ENCODE assay signal across 21 mouse cellular contexts in genomic region chr4:139519221-139519620, GRCm38 (mm10). TPM values are rescaled to one million over a fixed set of nuclear protein-coding genes. Genes with fewer than 3 reads are reported as not detected.
DNase-seq lines count a peak whose midpoint lies in the region; ATAC-seq and TF ChIP-seq lines count a peak whose summit lies in the region.
"Had no signal": no experiment of that assay in that cellular context is flagged by ENCODE, and none has a peak within 500 bp of the region (broad histone marks: within the 10 kb centered on the region; RNA-seq: fewer than 3 reads in every experiment).

No protein-coding gene starts in this region.

- H3K9me3 ChIP-seq in liver, embryonic 12.5 days (replicated peaks), result no peaks in the 10 kb centered on the region
- H3K9me3 ChIP-seq in liver, postnatal 0 days (ENCODE audit: low read length), result no peaks in the 10 kb centered on the region
- H3K9me3 ChIP-seq in liver, embryonic 11.5 days (ENCODE audit: control insufficient read depth, low read length), result no peaks in the 10 kb centered on the region
- no peaks in the 10 kb centered on the region for H3K9me3 ChIP-seq in embryonic facial prominence, embryonic 10.5 days
- H3K9me3 ChIP-seq in limb, embryonic 10.5 days (replicated peaks), result no peaks in the 10 kb centered on the region
- H3K9me3 ChIP-seq: G1E had no signal

- no peak for TF ChIP-seq POLR2A in liver, adult 2 months (IDR thresholded peaks at IDR 0.05; ENCODE audit: extremely low read depth, insufficient read depth, low read length)

- peak; percentile 83 for DNase-seq in liver, adult 2 months (ENCODE audit: extremely low read depth, low read depth, low spot score)
- no peak for DNase-seq in liver, postnatal 0 days
- DNase-seq in liver, embryonic 11.5 days (ENCODE audit: low spot score), result no peak
- peak; percentile 17 for DNase-seq in embryonic facial prominence, embryonic 10.5 days (ENCODE audit: low spot score)
- DNase-seq in limb, embryonic 10.5 days (ENCODE audit: low spot score), result no peak
- DNase-seq in gastrocnemius, adult 18-20 months (ENCODE audit: low spot score), result no peak
- DNase-seq: adrenal gland, adult 2 months; adrenal gland, adult 8-10 months; adrenal gland, postnatal 10 days; adrenal gland, postnatal 14 days; adrenal gland, postnatal 25 days; adrenal gland, postnatal 36 days; B cell, adult 2 months; cerebellum, adult 11 months; cerebellum, adult 11-12 months had no signal

- no peak for TF ChIP-seq EP300 in liver, postnatal 0 days (IDR thresholded peaks at IDR 0.05; ENCODE audit: low read depth)

- H3K27ac ChIP-seq in liver, adult 2 months (replicated peaks; ENCODE audit: insufficient read depth, low read depth, low read length), result peak overlapping the region; percentile 45
- H3K27ac ChIP-seq in liver, embryonic 12.5 days, result no peak overlapping the region
- H3K27ac ChIP-seq in liver, postnatal 0 days (ENCODE audit: low read depth), result no peak overlapping the region
- no peak overlapping the region for H3K27ac ChIP-seq in liver, embryonic 11.5 days (ENCODE audit: low read depth, low read length)
- no peak overlapping the region for H3K27ac ChIP-seq in embryonic facial prominence, embryonic 10.5 days (replicated peaks)
- H3K27ac ChIP-seq in limb, embryonic 10.5 days, result 0 out of 2 replicates have a peak overlapping the region, but pooled peaks have one; percentile 10

- no peaks in the 10 kb centered on the region for H3K79me2 ChIP-seq in liver, adult 2 months (ENCODE audit: control insufficient read depth, insufficient read depth, low read length)

- no peak for TF ChIP-seq CTCF in liver, adult 2 months (IDR thresholded peaks at IDR 0.05; ENCODE audit: low read depth, low read length)
- TF ChIP-seq CTCF in liver, postnatal 0 days (IDR thresholded peaks at IDR 0.05; ENCODE audit: low read depth), result no peak

- peaks cover 8% of the 10 kb centered on the region for H3K4me1 ChIP-seq in liver, adult 2 months (ENCODE audit: control insufficient read depth, insufficient read depth, low read length)
- H3K4me1 ChIP-seq in liver, embryonic 12.5 days, result no peaks in the 10 kb centered on the region
- peaks cover 5% of the 10 kb centered on the region; the same call in 1 of the 2 replicates for H3K4me1 ChIP-seq in liver, postnatal 0 days (ENCODE audit: insufficient read depth)
- H3K4me1 ChIP-seq in liver, embryonic 11.5 days (replicated peaks; ENCODE audit: control insufficient read depth, insufficient read depth, low read length), result no peaks in the 10 kb centered on the region
- peaks cover 13% of the 10 kb centered on the region for H3K4me1 ChIP-seq in embryonic facial prominence, embryonic 10.5 days
- peaks cover 12% of the 10 kb centered on the region; the same call in 1 of the 2 replicates for H3K4me1 ChIP-seq in limb, embryonic 10.5 days

- no peak overlapping the region for H3K4me2 ChIP-seq in liver, embryonic 12.5 days
- no peak overlapping the region for H3K4me2 ChIP-seq in liver, postnatal 0 days (ENCODE audit: low read depth, low read length)
- no peak overlapping the region for H3K4me2 ChIP-seq in liver, embryonic 11.5 days

- no peaks in the 10 kb centered on the region for H3K36me3 ChIP-seq in liver, adult 2 months (ENCODE audit: control insufficient read depth, insufficient read depth, low read length)
- no peaks in the 10 kb centered on the region for H3K36me3 ChIP-seq in liver, embryonic 12.5 days
- no peaks in the 10 kb centered on the region for H3K36me3 ChIP-seq in liver, postnatal 0 days (replicated peaks; ENCODE audit: insufficient read depth, low read length)
- H3K36me3 ChIP-seq in liver, embryonic 11.5 days (ENCODE audit: control insufficient read depth, insufficient read depth, low read length), result no peaks in the 10 kb centered on the region
- H3K36me3 ChIP-seq in embryonic facial prominence, embryonic 10.5 days (replicated peaks), result no peaks in the 10 kb centered on the region
- no peaks in the 10 kb centered on the region for H3K36me3 ChIP-seq in limb, embryonic 10.5 days
- H3K36me3 ChIP-seq: G1E had no signal

- WGBS in liver, adult 2 months, result 21% methylated on average over 6 of the region's 6 CpGs
- WGBS in liver, embryonic 12.5 days (ENCODE audit: insufficient replicate concordance), result 59% methylated on average over 6 of the region's 6 CpGs
- WGBS in liver, postnatal 0 days (ENCODE audit: insufficient replicate concordance), result 59% methylated on average over 6 of the region's 6 CpGs
- 67% methylated on average over 6 of the region's 6 CpGs for WGBS in liver, embryonic 11.5 days
- WGBS in embryonic facial prominence, embryonic 10.5 days, result 69% methylated on average over 6 of the region's 6 CpGs
- 74% methylated on average over 6 of the region's 6 CpGs for WGBS in limb, embryonic 10.5 days

- no peak for ATAC-seq in liver, embryonic 12.5 days
- ATAC-seq in liver, postnatal 0 days, result peak; percentile 27; the same call in 1 of the 2 replicates
- no peak for ATAC-seq in liver, embryonic 11.5 days (replicated peaks; ENCODE audit: low FRiP score)
- ATAC-seq in erythroblast, adult 5-6 weeks (replicated peaks; ENCODE audit: low FRiP score, poor library complexity, severe bottlenecking), result no peak
- ATAC-seq: activated CD4-positive, CD25-positive, alpha-beta regulatory T cell, adult 4 months; CD4-positive, CD25-positive, alpha-beta regulatory T cell, adult 4 months; Patski had no signal

- H3K27me3 ChIP-seq in liver, adult 2 months (ENCODE audit: control insufficient read depth, insufficient read depth, low read length), result no peaks in the 10 kb centered on the region
- H3K27me3 ChIP-seq in liver, embryonic 12.5 days (replicated peaks), result peaks cover 10% of the 10 kb centered on the region
- H3K27me3 ChIP-seq in liver, postnatal 0 days (ENCODE audit: insufficient read depth, low read length), result no peaks in the 10 kb centered on the region
- H3K27me3 ChIP-seq in liver, embryonic 11.5 days (replicated peaks; ENCODE audit: control insufficient read depth, insufficient read depth, low read length), result no peaks in the 10 kb centered on the region
- 0 out of 2 replicates have a peak, but pooled peaks cover 3% of the 10 kb centered on the region for H3K27me3 ChIP-seq in embryonic facial prominence, embryonic 10.5 days (replicated peaks; ENCODE audit: low read depth, poor library complexity, severe bottlenecking)
- no peaks in the 10 kb centered on the region for H3K27me3 ChIP-seq in limb, embryonic 10.5 days (ENCODE audit: low read depth, poor library complexity, severe bottlenecking)
- H3K27me3 ChIP-seq: Patski had no signal

- no peak overlapping the region for H3K9ac ChIP-seq in liver, adult 2 months (ENCODE audit: low read depth, low read length)
- H3K9ac ChIP-seq in liver, embryonic 12.5 days, result no peak overlapping the region
- H3K9ac ChIP-seq in liver, postnatal 0 days (replicated peaks), result no peak overlapping the region
- no peak overlapping the region for H3K9ac ChIP-seq in liver, embryonic 11.5 days (ENCODE audit: low read depth, low read length)

- H3K4me3 ChIP-seq in liver, adult 2 months (ENCODE audit: insufficient read depth, low read depth, low read length), result no peak overlapping the region
- H3K4me3 ChIP-seq in liver, embryonic 12.5 days, result no peak overlapping the region
- H3K4me3 ChIP-seq in liver, postnatal 0 days (ENCODE audit: low read depth, low read length), result no peak overlapping the region
- no peak overlapping the region for H3K4me3 ChIP-seq in liver, embryonic 11.5 days (ENCODE audit: low read depth, low read length)
- no peak overlapping the region for H3K4me3 ChIP-seq in embryonic facial prominence, embryonic 10.5 days
- no peak overlapping the region for H3K4me3 ChIP-seq in limb, embryonic 10.5 days

RNA-seq across cellular contexts. Expression of gene Iffo2, which starts 11.1 kb away (rescaled TPM):
- 4.3 and 5.4 TPM in 2 replicates for total RNA-seq in liver, adult 2 months (2014; rRNA removed)
- polyA plus RNA-seq in liver, adult 2 months (2012; rRNA removed), result 5.3 and 7.0 TPM in 2 replicates
- polyA plus RNA-seq in liver, embryonic 12.5 days (2016; fragmentation: Nextera tagmentation; extraction: Ambion mirVana), result 1.8 and 2.3 TPM in 2 replicates
- 1.2 and 2.0 TPM in 2 replicates for polyA plus RNA-seq in liver, postnatal 0 days (2015; fragmentation: Nextera tagmentation; extraction: Ambion mirVana)
- polyA plus RNA-seq in liver, embryonic 11.5 days (2014; fragmentation: Nextera tagmentation; extraction: Ambion mirVana), result 1.8 and 2.2 TPM in 2 replicates
- polyA plus RNA-seq in embryonic facial prominence, embryonic 10.5 days (2016; fragmentation: Nextera tagmentation; extraction: Ambion mirVana), result 4.2 and 4.3 TPM in 2 replicates
- polyA plus RNA-seq in limb, embryonic 10.5 days (2016; fragmentation: Nextera tagmentation; extraction: Ambion mirVana), result 2.8 and 4.1 TPM in 2 replicates
- total RNA-seq in erythroblast, adult 5-6 weeks (2015; ENCODE audit: low replicate concordance), result not detected in 2 replicates
- total RNA-seq in erythroblast, adult 5-6 weeks (2017; ENCODE audit: low replicate concordance), result 0.14 and 1.9 TPM in 2 replicates
- 1 to 10 TPM; 1.4 to 2.4 TPM for total RNA-seq in gastrocnemius, adult 18-20 months (2021)

Comparison
In these comparisons a context has a peak if more than half of its experiments do, and no peak if none do; other contexts are left out.
1. DNase-seq: peak in liver, adult 2 months (single experiment) and embryonic facial prominence, embryonic 10.5 days (single experiment); none in liver, postnatal 0 days (single experiment), liver, embryonic 11.5 days (single experiment), limb, embryonic 10.5 days (single experiment) and gastrocnemius, adult 18-20 months (single experiment).
2. H3K27ac ChIP-seq: peak in liver, adult 2 months (single experiment) and limb, embryonic 10.5 days (single experiment); none in liver, embryonic 12.5 days (single experiment), liver, postnatal 0 days (single experiment), liver, embryonic 11.5 days (single experiment) and embryonic facial prominence, embryonic 10.5 days (single experiment).